Mouse (Mus musculus): ENCODE results near the gene Prkca. TPM values are rescaled to one million over a fixed set of nuclear protein-coding genes. Genes with fewer than 3 reads are reported as not detected.

The Prkca gene
- polyA plus RNA-seq, 1 experiment: 5.4 TPM

DNA sequence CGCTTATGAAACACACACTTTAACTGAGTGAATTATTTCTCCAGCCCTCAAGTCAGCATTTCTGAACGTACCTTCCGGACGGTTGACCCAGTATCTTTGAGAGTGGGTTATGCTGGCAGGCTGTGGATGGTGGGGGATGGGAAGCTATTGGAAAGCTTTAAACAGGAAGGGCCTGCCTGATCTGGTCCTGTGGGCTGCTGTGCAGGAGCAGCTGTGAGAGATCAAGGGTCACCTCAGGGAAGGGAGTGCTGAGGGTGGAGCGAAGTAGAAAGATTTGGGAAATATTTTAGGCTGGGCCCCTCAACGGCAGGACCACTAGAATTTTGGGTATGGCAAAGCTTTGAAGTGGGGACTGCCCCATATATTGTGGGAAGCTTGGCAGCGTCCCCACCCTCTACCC lies 412.0 kb downstream of the Prkca start:
- Histone ChIP-seq H3K4me1 (ENCODE audit: control insufficient read depth, insufficient read depth, low read length) (no peaks in the 10 kb centered on the region), H3K36me3 (ENCODE audit: control insufficient read depth, insufficient read depth, low read length) (no peaks in the 10 kb centered on the region), H3K27me3 (replicated peaks; ENCODE audit: control insufficient read depth, insufficient read depth, low read length) (no peaks in the 10 kb centered on the region), H3K4me3 (ENCODE audit: insufficient read depth, low read depth, low read length) (no peak overlapping the region), H3K27ac (ENCODE audit: insufficient read depth, low read depth, low read length) (no peak overlapping the region)
- TF ChIP-seq CTCF (conservative IDR thresholded peaks at IDR 0.05; ENCODE audit: insufficient read depth, insufficient read length, low read depth, low read length) (no peak), POLR2A (IDR thresholded peaks at IDR 0.05; ENCODE audit: low read depth, low read length) (no peak)
- 56% methylated on average over 7 of the region's 7 CpGs for WGBS
- no peak for DNase-seq

GRCm38 (mm10) chr11:107931288-107931687 lies 412.4 kb downstream of the Prkca start:
- WGBS: 74% methylated on average over 11 of the region's 11 CpGs
- H3K36me3 ChIP-seq (ENCODE audit: control insufficient read depth, insufficient read depth, low read length): no peaks in the 10 kb centered on the region
- DNase-seq: no peak
- no peak for TF ChIP-seq CTCF (conservative IDR thresholded peaks at IDR 0.05; ENCODE audit: insufficient read depth, insufficient read length, low read depth, low read length)
- TF ChIP-seq POLR2A (IDR thresholded peaks at IDR 0.05; ENCODE audit: low read depth, low read length): no peak
- H3K4me1 ChIP-seq (ENCODE audit: control insufficient read depth, insufficient read depth, low read length): no peaks in the 10 kb centered on the region
- H3K4me3 ChIP-seq (ENCODE audit: insufficient read depth, low read depth, low read length): no peak overlapping the region
- H3K27me3 ChIP-seq (replicated peaks; ENCODE audit: control insufficient read depth, insufficient read depth, low read length): no peaks in the 10 kb centered on the region
- no peak overlapping the region for H3K27ac ChIP-seq (ENCODE audit: insufficient read depth, low read depth, low read length)

- Histone ChIP-seq H3K36me3 (ENCODE audit: control insufficient read depth, insufficient read depth, low read length) (no peaks in the 10 kb centered on the region), H3K4me1 (ENCODE audit: control insufficient read depth, insufficient read depth, low read length) (no peaks in the 10 kb centered on the region), H3K27ac (ENCODE audit: insufficient read depth, low read depth, low read length) (no peak overlapping the region), H3K27me3 (replicated peaks; ENCODE audit: control insufficient read depth, insufficient read depth, low read length) (no peaks in the 10 kb centered on the region), H3K4me3 (ENCODE audit: insufficient read depth, low read depth, low read length) (no peak overlapping the region)
- WGBS: 42% methylated on average over 3 of the region's 3 CpGs
- DNase-seq: no peak
- no peak for TF ChIP-seq POLR2A (IDR thresholded peaks at IDR 0.05; ENCODE audit: low read depth, low read length)
- no peak for TF ChIP-seq CTCF (conservative IDR thresholded peaks at IDR 0.05; ENCODE audit: insufficient read depth, insufficient read length, low read depth, low read length)
These were observed 414.0 kb downstream of the Prkca start for GRCm38 (mm10) chr11:107929712-107930111.

DNA sequence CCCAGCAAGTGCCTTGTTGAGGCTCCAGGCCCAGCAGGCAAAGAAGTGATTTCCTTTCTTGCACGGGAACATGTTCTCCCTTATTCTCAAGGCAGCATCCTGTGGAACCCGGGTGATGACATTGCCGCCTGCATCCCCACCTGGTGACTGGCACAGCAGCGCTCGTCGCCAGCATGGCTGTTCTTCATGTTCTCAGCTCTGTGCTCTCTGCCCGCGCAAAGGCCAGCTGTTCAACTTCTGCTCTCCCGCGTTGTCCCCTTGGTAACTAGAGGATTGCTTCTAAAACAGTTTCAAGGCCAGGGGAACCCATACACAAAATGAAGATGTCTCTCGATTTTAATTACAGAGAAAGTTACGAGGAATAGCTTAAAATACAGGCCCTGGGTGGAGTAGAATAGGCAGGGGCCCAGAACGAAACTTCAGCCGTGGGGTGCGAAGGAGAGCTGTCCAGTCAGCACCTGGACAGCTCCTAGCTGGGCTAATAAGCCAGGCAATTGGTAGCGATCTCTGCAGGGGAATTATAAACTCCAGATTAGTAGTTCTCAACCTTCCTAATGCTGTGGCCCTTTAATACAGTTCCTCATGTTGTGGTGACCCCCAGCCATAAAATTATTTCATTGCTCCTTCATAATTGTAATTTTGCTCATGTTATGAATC lies 423.7 kb downstream of the Prkca start:
- WGBS: 43% methylated on average over 16 of the region's 16 CpGs
- Histone ChIP-seq H3K4me3 (ENCODE audit: insufficient read depth, low read depth, low read length) (no peak overlapping the region), H3K36me3 (ENCODE audit: control insufficient read depth, insufficient read depth, low read length) (no peaks in the 10 kb centered on the region), H3K4me1 (ENCODE audit: control insufficient read depth, insufficient read depth, low read length) (no peaks in the 10 kb centered on the region), H3K27ac (ENCODE audit: insufficient read depth, low read depth, low read length) (no peak overlapping the region), H3K27me3 (replicated peaks; ENCODE audit: control insufficient read depth, insufficient read depth, low read length) (no peaks in the 10 kb centered on the region)
- no peak for TF ChIP-seq POLR2A (IDR thresholded peaks at IDR 0.05; ENCODE audit: low read depth, low read length)
- TF ChIP-seq CTCF (conservative IDR thresholded peaks at IDR 0.05; ENCODE audit: insufficient read depth, insufficient read length, low read depth, low read length): no peak
- DNase-seq: no peak

- DNase-seq: no peak
- Histone ChIP-seq H3K4me1 (ENCODE audit: control insufficient read depth, insufficient read depth, low read length) (no peaks in the 10 kb centered on the region), H3K27me3 (replicated peaks; ENCODE audit: control insufficient read depth, insufficient read depth, low read length) (no peaks in the 10 kb centered on the region), H3K4me3 (ENCODE audit: insufficient read depth, low read depth, low read length) (no peak overlapping the region), H3K36me3 (ENCODE audit: control insufficient read depth, insufficient read depth, low read length) (no peaks in the 10 kb centered on the region), H3K27ac (ENCODE audit: insufficient read depth, low read depth, low read length) (no peak overlapping the region)
- TF ChIP-seq POLR2A (IDR thresholded peaks at IDR 0.05; ENCODE audit: low read depth, low read length): no peak
- TF ChIP-seq CTCF (conservative IDR thresholded peaks at IDR 0.05; ENCODE audit: insufficient read depth, insufficient read length, low read depth, low read length): no peak
- 60% methylated on average over 9 of the region's 9 CpGs for WGBS
These were observed 425.9 kb downstream of the Prkca start for GRCm38 (mm10) chr11:107917721-107918235.

DNA sequence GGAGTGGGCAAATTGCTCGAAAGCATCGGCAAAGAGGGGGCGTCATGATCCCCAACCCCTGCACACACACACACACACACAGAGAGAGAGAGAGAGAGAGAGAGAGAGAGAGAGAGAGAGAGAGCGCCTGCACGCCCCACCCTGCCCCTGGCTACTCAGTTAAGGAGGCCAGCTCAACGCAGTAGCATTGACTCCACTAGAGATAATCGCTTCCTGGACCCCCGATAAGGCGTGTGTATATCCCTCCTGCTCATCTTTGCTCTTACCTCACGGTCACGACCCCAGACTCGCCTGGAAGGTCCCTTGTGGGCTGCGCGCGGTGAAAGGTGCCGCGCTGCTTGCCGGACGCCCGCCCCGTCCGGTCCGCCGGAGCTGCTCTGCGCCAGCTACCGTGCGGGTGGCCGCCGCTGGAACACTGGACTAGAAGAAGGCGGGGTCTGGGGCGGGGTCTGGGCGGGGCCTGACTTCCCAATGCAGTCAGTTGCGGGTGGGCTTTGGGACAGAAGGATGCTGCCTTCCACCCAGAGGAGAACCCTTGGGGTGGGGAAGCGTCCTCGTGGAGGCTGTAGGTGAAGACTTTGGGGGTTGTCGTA lies 429.0 kb downstream of the Prkca start, which contains the start of gene Cacng5:
Cacng5 (minus strand) TSS at position 422 of the 593 bp plus-strand sequence.
- 7% methylated on average over 36 of the region's 36 CpGs for WGBS
- DNase-seq: no peak
- H3K36me3 ChIP-seq (ENCODE audit: control insufficient read depth, insufficient read depth, low read length): no peaks in the 10 kb centered on the region
- TF ChIP-seq CTCF (conservative IDR thresholded peaks at IDR 0.05; ENCODE audit: insufficient read depth, insufficient read length, low read depth, low read length) (no peak), POLR2A (IDR thresholded peaks at IDR 0.05; ENCODE audit: low read depth, low read length) (no peak)
- H3K27ac ChIP-seq (ENCODE audit: insufficient read depth, low read depth, low read length): no peak within 1 kb of the TSS
- no peaks in the 10 kb centered on the region for H3K4me1 ChIP-seq (ENCODE audit: control insufficient read depth, insufficient read depth, low read length)
- no peaks in the 10 kb centered on the region for H3K27me3 ChIP-seq (replicated peaks; ENCODE audit: control insufficient read depth, insufficient read depth, low read length)
- H3K4me3 ChIP-seq (ENCODE audit: insufficient read depth, low read depth, low read length): no peak within 1 kb of the TSS

GRCm38 (mm10) chr11:107913317-107913716 lies 430.4 kb downstream of the Prkca start:
- no peak overlapping the region for H3K27ac ChIP-seq (ENCODE audit: insufficient read depth, low read depth, low read length)
- no peaks in the 10 kb centered on the region for H3K27me3 ChIP-seq (replicated peaks; ENCODE audit: control insufficient read depth, insufficient read depth, low read length)
- TF ChIP-seq POLR2A (IDR thresholded peaks at IDR 0.05; ENCODE audit: low read depth, low read length): no peak
- TF ChIP-seq CTCF (conservative IDR thresholded peaks at IDR 0.05; ENCODE audit: insufficient read depth, insufficient read length, low read depth, low read length): no peak
- WGBS: 57% methylated on average over 3 of the region's 3 CpGs
- H3K4me1 ChIP-seq (ENCODE audit: control insufficient read depth, insufficient read depth, low read length): no peaks in the 10 kb centered on the region
- H3K4me3 ChIP-seq (ENCODE audit: insufficient read depth, low read depth, low read length): no peak overlapping the region
- no peak for DNase-seq
- H3K36me3 ChIP-seq (ENCODE audit: control insufficient read depth, insufficient read depth, low read length): no peaks in the 10 kb centered on the region
